Mouse (Mus musculus): ENCODE results near the gene Zan. TPM values are rescaled to one million over a fixed set of nuclear protein-coding genes. Genes with fewer than 3 reads are reported as not detected.

Zan gene
- 0.99 TPM in 2 replicates for polyA plus RNA-seq (2015; fragmentation: Nextera tagmentation; extraction: Ambion mirVana)

- H3K27ac ChIP-seq (ENCODE audit: low read length) = no peak within 1 kb of the TSS
- no peaks in the 10 kb centered on the region for H3K9me3 ChIP-seq (replicated peaks; ENCODE audit: control insufficient read depth, low read length)
- H3K4me2 ChIP-seq (ENCODE audit: low read depth, low read length) = no peak within 1 kb of the TSS
- no peak within 1 kb of the TSS for H3K9ac ChIP-seq (ENCODE audit: low read length)
- no peak within 1 kb of the TSS for H3K4me3 ChIP-seq (replicated peaks; ENCODE audit: low read length)
- H3K27me3 ChIP-seq (ENCODE audit: control insufficient read depth, insufficient read depth, low read length) = no peaks in the 10 kb centered on the region
- no peaks in the 10 kb centered on the region for H3K4me1 ChIP-seq (ENCODE audit: control insufficient read depth, insufficient read depth, low read length)
- H3K36me3 ChIP-seq (ENCODE audit: control insufficient read depth, insufficient read depth, low read length) = no peaks in the 10 kb centered on the region
- WGBS = 85% methylated on average over 5 of the region's 5 CpGs
- ATAC-seq (ENCODE audit: insufficient read depth, low FRiP score) = no peak
These were observed at the start of gene Zan for GRCm38 (mm10) chr5:137476964-137477363. Gene Zan (minus strand): TSS chr5:137477064.

- Histone ChIP-seq H3K9ac (ENCODE audit: low read length) (no peak overlapping the region; the same call in 1 of the 2 replicates), H3K9me3 (replicated peaks; ENCODE audit: control insufficient read depth, low read length) (no peaks in the 10 kb centered on the region), H3K27me3 (ENCODE audit: control insufficient read depth, insufficient read depth, low read length) (no peaks in the 10 kb centered on the region), H3K27ac (ENCODE audit: low read length) (0 out of 2 replicates have a peak overlapping the region, but pooled peaks have one; percentile 42), H3K4me3 (replicated peaks; ENCODE audit: low read length) (no peak overlapping the region), H3K4me1 (ENCODE audit: control insufficient read depth, insufficient read depth, low read length) (peaks cover 19% of the 10 kb centered on the region), H3K4me2 (ENCODE audit: low read depth, low read length) (no peak overlapping the region), H3K36me3 (ENCODE audit: control insufficient read depth, insufficient read depth, low read length) (peaks cover 25% of the 10 kb centered on the region)
- ATAC-seq (ENCODE audit: insufficient read depth, low FRiP score) = no peak
- 42% methylated on average over 16 of the region's 16 CpGs for WGBS
These were observed 49.5 kb upstream of the Zan start for GRCm38 (mm10) chr5:137526192-137526936.

- H3K9me3 ChIP-seq (replicated peaks; ENCODE audit: control insufficient read depth, low read length) = no peaks in the 10 kb centered on the region
- no peak overlapping the region for H3K4me2 ChIP-seq (ENCODE audit: low read depth, low read length)
- WGBS = 70% methylated on average over 16 of the region's 16 CpGs
- no peak overlapping the region; the same call in 1 of the 2 replicates for H3K27ac ChIP-seq (ENCODE audit: low read length)
- H3K4me3 ChIP-seq (replicated peaks; ENCODE audit: low read length) = no peak overlapping the region
- H3K9ac ChIP-seq (ENCODE audit: low read length) = no peak overlapping the region
- H3K4me1 ChIP-seq (ENCODE audit: control insufficient read depth, insufficient read depth, low read length) = peaks cover 16% of the 10 kb centered on the region
- H3K36me3 ChIP-seq (ENCODE audit: control insufficient read depth, insufficient read depth, low read length) = peaks cover 25% of the 10 kb centered on the region
- no peaks in the 10 kb centered on the region for H3K27me3 ChIP-seq (ENCODE audit: control insufficient read depth, insufficient read depth, low read length)
- ATAC-seq (ENCODE audit: insufficient read depth, low FRiP score) = no peak
These were observed 48.6 kb upstream of the Zan start for GRCm38 (mm10) chr5:137525511-137525910.

- WGBS = 87% methylated on average over 13 of the region's 13 CpGs
- H3K4me2 ChIP-seq (ENCODE audit: low read depth, low read length) = no peak overlapping the region
- no peak overlapping the region for H3K4me3 ChIP-seq (replicated peaks; ENCODE audit: low read length)
- no peak for ATAC-seq (ENCODE audit: insufficient read depth, low FRiP score)
- H3K9me3 ChIP-seq (replicated peaks; ENCODE audit: control insufficient read depth, low read length) = no peaks in the 10 kb centered on the region
- no peak overlapping the region for H3K27ac ChIP-seq (ENCODE audit: low read length)
- H3K4me1 ChIP-seq (ENCODE audit: control insufficient read depth, insufficient read depth, low read length) = peaks cover 10% of the 10 kb centered on the region
- H3K36me3 ChIP-seq (ENCODE audit: control insufficient read depth, insufficient read depth, low read length) = peaks cover 30% of the 10 kb centered on the region
- H3K27me3 ChIP-seq (ENCODE audit: control insufficient read depth, insufficient read depth, low read length) = no peaks in the 10 kb centered on the region
- no peak overlapping the region for H3K9ac ChIP-seq (ENCODE audit: low read length)
These were observed 47.8 kb upstream of the Zan start for GRCm38 (mm10) chr5:137524671-137525070.

GRCm38 (mm10) chr5:137524251-137524515 lies 47.3 kb upstream of the Zan start:
- peaks cover 31% of the 10 kb centered on the region for H3K36me3 ChIP-seq (ENCODE audit: control insufficient read depth, insufficient read depth, low read length)
- no peak overlapping the region for H3K4me3 ChIP-seq (replicated peaks; ENCODE audit: low read length)
- no peak overlapping the region for H3K4me2 ChIP-seq (ENCODE audit: low read depth, low read length)
- no peaks in the 10 kb centered on the region for H3K9me3 ChIP-seq (replicated peaks; ENCODE audit: control insufficient read depth, low read length)
- WGBS = 81% methylated on average over 8 of the region's 8 CpGs
- H3K4me1 ChIP-seq (ENCODE audit: control insufficient read depth, insufficient read depth, low read length) = peaks cover 10% of the 10 kb centered on the region
- no peak overlapping the region for H3K9ac ChIP-seq (ENCODE audit: low read length)
- ATAC-seq (ENCODE audit: insufficient read depth, low FRiP score) = no peak
- no peak overlapping the region for H3K27ac ChIP-seq (ENCODE audit: low read length)
- H3K27me3 ChIP-seq (ENCODE audit: control insufficient read depth, insufficient read depth, low read length) = no peaks in the 10 kb centered on the region

- 81% methylated on average over 25 of the region's 25 CpGs for WGBS
- H3K36me3 ChIP-seq (ENCODE audit: control insufficient read depth, insufficient read depth, low read length) = peaks cover 35% of the 10 kb centered on the region
- no peaks in the 10 kb centered on the region for H3K27me3 ChIP-seq (ENCODE audit: control insufficient read depth, insufficient read depth, low read length)
- H3K9ac ChIP-seq (ENCODE audit: low read length) = no peak overlapping the region
- H3K27ac ChIP-seq (ENCODE audit: low read length) = no peak overlapping the region
- peaks cover 10% of the 10 kb centered on the region for H3K4me1 ChIP-seq (ENCODE audit: control insufficient read depth, insufficient read depth, low read length)
- no peak for ATAC-seq (ENCODE audit: insufficient read depth, low FRiP score)
- no peaks in the 10 kb centered on the region for H3K9me3 ChIP-seq (replicated peaks; ENCODE audit: control insufficient read depth, low read length)
- H3K4me2 ChIP-seq (ENCODE audit: low read depth, low read length) = no peak overlapping the region
- H3K4me3 ChIP-seq (replicated peaks; ENCODE audit: low read length) = no peak overlapping the region
These were observed 46.8 kb upstream of the Zan start for GRCm38 (mm10) chr5:137523396-137524250.

GRCm38 (mm10) chr5:137522711-137523110 lies 45.8 kb upstream of the Zan start:
- H3K27ac ChIP-seq (ENCODE audit: low read length) = no peak overlapping the region
- H3K36me3 ChIP-seq (ENCODE audit: control insufficient read depth, insufficient read depth, low read length) = peaks cover 32% of the 10 kb centered on the region
- H3K9me3 ChIP-seq (replicated peaks; ENCODE audit: control insufficient read depth, low read length) = no peaks in the 10 kb centered on the region
- H3K4me3 ChIP-seq (replicated peaks; ENCODE audit: low read length) = no peak overlapping the region
- H3K4me2 ChIP-seq (ENCODE audit: low read depth, low read length) = no peak overlapping the region
- no peak for ATAC-seq (ENCODE audit: insufficient read depth, low FRiP score)
- no peak overlapping the region for H3K9ac ChIP-seq (ENCODE audit: low read length)
- peaks cover 10% of the 10 kb centered on the region for H3K4me1 ChIP-seq (ENCODE audit: control insufficient read depth, insufficient read depth, low read length)
- no peaks in the 10 kb centered on the region for H3K27me3 ChIP-seq (ENCODE audit: control insufficient read depth, insufficient read depth, low read length)
- 73% methylated on average over 11 of the region's 11 CpGs for WGBS

- H3K4me1 ChIP-seq (ENCODE audit: control insufficient read depth, insufficient read depth, low read length) = peaks cover 5% of the 10 kb centered on the region
- H3K9ac ChIP-seq (ENCODE audit: low read length) = no peak overlapping the region
- peaks cover 31% of the 10 kb centered on the region for H3K36me3 ChIP-seq (ENCODE audit: control insufficient read depth, insufficient read depth, low read length)
- no peak overlapping the region for H3K4me3 ChIP-seq (replicated peaks; ENCODE audit: low read length)
- H3K9me3 ChIP-seq (replicated peaks; ENCODE audit: control insufficient read depth, low read length) = no peaks in the 10 kb centered on the region
- 76% methylated on average over 9 of the region's 9 CpGs for WGBS
- H3K27ac ChIP-seq (ENCODE audit: low read length) = no peak overlapping the region
- no peak overlapping the region for H3K4me2 ChIP-seq (ENCODE audit: low read depth, low read length)
- no peaks in the 10 kb centered on the region for H3K27me3 ChIP-seq (ENCODE audit: control insufficient read depth, insufficient read depth, low read length)
- no peak for ATAC-seq (ENCODE audit: insufficient read depth, low FRiP score)
These were observed 45.0 kb upstream of the Zan start for GRCm38 (mm10) chr5:137521861-137522260.

All from stomach, embryonic 16.5 days (tissue).